Mouse (Mus musculus): ENCODE results near the gene Ms4a7. TPM values are rescaled to one million over a fixed set of nuclear protein-coding genes. Genes with fewer than 3 reads are reported as not detected.

Ms4a7 gene
- not detected in 2 replicates for polyA plus RNA-seq (2012)

DNA sequence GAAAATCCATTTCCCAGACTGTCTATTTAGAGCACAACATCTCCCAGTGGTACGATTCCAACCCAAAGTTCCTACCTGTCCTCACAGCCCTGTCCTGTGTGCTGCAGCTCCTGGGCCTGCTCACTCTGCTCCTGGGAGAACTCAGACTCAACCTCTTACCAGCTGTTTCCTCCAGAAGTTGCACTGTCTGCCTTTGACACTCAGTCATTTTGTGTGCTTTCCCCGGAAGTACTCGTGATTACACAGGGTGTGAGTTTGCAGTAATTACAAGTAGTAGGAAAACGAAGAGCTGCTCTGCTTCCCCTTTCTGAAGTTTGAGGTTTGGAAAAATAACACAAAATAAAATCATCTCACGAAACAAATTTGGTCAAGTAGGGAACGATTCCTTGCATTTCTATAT, at the start of gene Ms4a7:
Ms4a7 (minus strand) TSS at position 215 of the 400 bp plus-strand sequence.
- Histone ChIP-seq H3K27me3 (ENCODE audit: control insufficient read depth) (no peaks in the 10 kb centered on the region), H3K36me3 (ENCODE audit: control insufficient read depth) (no peaks in the 10 kb centered on the region), H3K4me1 (ENCODE audit: control insufficient read depth) (no peaks in the 10 kb centered on the region), H3K9me3 (ENCODE audit: control insufficient read depth, low read length) (no peaks in the 10 kb centered on the region), H3K4me3 (replicated peaks) (no peak within 1 kb of the TSS)
- no peak for TF ChIP-seq TAL1 (IDR thresholded peaks at IDR 0.05; ENCODE audit: low read length)

DNA sequence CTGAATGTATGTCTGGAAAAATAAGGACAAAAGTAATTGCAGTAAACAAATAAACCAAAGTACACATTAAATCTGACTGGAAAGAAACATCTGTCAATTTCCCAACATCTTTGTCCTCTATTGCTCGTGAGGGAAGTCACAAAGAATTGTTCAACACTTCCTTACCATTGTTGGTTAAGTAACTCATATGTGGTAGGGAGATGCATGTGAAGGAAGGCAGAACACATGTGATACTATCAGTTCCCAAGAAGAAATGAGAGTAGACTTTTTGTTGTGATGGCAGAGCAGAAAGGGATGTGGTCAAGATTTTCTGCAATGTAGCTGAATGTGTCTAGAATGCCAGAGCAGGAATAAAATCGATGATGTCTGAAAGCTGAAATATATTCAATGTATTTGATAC, 40.5 kb upstream of the Ms4a7 start:
- no peaks in the 10 kb centered on the region for H3K4me1 ChIP-seq (ENCODE audit: control insufficient read depth)
- H3K9me3 ChIP-seq (ENCODE audit: control insufficient read depth, low read length): no peaks in the 10 kb centered on the region
- TF ChIP-seq TAL1 (IDR thresholded peaks at IDR 0.05; ENCODE audit: low read length) (no peak), GATA1 (IDR thresholded peaks at IDR 0.05; ENCODE audit: low read length) (no peak)
- no peaks in the 10 kb centered on the region for H3K27me3 ChIP-seq (ENCODE audit: control insufficient read depth)
- H3K4me3 ChIP-seq (replicated peaks): no peak overlapping the region
- no peaks in the 10 kb centered on the region for H3K36me3 ChIP-seq (ENCODE audit: control insufficient read depth)

DNA sequence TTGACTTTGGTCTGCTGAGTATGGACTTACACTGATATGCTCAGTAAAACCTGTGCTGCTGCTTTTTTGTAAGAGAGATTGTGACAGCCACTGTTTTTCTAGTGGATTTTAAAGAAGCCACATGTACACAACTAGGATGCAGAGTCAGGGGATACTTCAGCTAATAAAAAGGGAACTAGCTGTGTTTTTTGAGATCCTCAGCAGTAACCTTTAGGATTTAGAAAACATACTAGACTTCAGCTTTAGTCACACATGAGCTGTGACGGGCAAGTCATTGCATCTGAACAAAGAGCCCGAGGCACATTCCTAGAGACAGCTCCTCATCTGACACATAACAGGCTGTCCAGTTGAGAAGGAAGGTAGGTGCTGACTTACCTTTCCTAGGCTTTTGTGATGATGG, 39.3 kb upstream of the Ms4a7 start, which contains the start of gene Ms4a4a:
Ms4a4a (plus strand) TSS at position 251 of the 400 bp plus-strand sequence.
- H3K27me3 ChIP-seq (ENCODE audit: control insufficient read depth): no peaks in the 10 kb centered on the region
- no peak within 1 kb of the TSS for H3K4me3 ChIP-seq (replicated peaks)
- H3K36me3 ChIP-seq (ENCODE audit: control insufficient read depth): no peaks in the 10 kb centered on the region
- no peak for TF ChIP-seq GATA1 (IDR thresholded peaks at IDR 0.05; ENCODE audit: low read length)
- TF ChIP-seq TAL1 (IDR thresholded peaks at IDR 0.05; ENCODE audit: low read length): no peak
- H3K4me1 ChIP-seq (ENCODE audit: control insufficient read depth): no peaks in the 10 kb centered on the region
- H3K9me3 ChIP-seq (ENCODE audit: control insufficient read depth, low read length): no peaks in the 10 kb centered on the region

DNA sequence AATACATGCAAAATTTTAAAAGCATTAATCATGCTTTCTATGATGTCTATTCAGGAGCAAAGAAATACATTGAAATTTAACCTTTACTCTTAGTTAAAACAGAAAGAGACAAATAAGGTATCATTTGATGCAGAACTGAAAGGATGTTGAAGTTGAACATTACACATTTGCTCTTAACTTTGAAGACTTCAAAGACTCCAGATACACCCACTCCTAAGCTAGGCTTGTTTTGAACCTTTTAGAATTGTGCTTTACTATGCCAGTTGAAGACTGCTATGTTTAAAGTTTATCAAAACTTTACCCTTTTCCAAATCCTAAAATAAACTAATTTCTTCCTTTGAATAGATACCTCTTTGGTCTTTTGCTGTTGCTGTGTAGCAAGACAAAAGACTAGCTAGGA, 35.2 kb upstream of the Ms4a7 start:
- Histone ChIP-seq H3K27me3 (ENCODE audit: control insufficient read depth) (no peaks in the 10 kb centered on the region), H3K36me3 (ENCODE audit: control insufficient read depth) (no peaks in the 10 kb centered on the region), H3K4me1 (ENCODE audit: control insufficient read depth) (no peaks in the 10 kb centered on the region), H3K4me3 (replicated peaks) (no peak overlapping the region), H3K9me3 (ENCODE audit: control insufficient read depth, low read length) (no peaks in the 10 kb centered on the region)
- TF ChIP-seq TAL1 (IDR thresholded peaks at IDR 0.05; ENCODE audit: low read length) (no peak), GATA1 (IDR thresholded peaks at IDR 0.05; ENCODE audit: low read length) (no peak)

DNA sequence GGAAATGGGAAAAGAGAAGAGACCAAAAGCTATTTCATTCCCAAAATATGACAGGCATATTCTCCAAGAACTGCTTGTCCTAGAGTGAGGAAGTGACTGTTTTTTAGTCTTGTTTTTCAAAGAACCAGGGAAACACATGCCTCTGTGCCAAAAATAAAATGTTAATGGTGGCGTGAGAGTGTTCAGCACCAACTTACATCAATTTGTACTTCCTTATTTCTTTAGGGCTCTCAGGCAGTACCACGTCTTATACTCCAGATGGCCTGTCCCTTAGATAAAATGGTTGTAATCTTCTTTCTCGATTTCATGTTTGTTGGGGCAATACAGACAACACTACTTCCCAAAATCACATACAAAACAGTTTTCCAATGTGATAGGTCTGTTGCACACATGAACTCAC, 32.4 kb upstream of the Ms4a7 start:
- H3K36me3 ChIP-seq (ENCODE audit: control insufficient read depth): no peaks in the 10 kb centered on the region
- no peak overlapping the region for H3K4me3 ChIP-seq (replicated peaks)
- H3K9me3 ChIP-seq (ENCODE audit: control insufficient read depth, low read length): no peaks in the 10 kb centered on the region
- TF ChIP-seq GATA1 (IDR thresholded peaks at IDR 0.05; ENCODE audit: low read length): no peak
- no peak for TF ChIP-seq TAL1 (IDR thresholded peaks at IDR 0.05; ENCODE audit: low read length)
- H3K27me3 ChIP-seq (ENCODE audit: control insufficient read depth): no peaks in the 10 kb centered on the region
- H3K4me1 ChIP-seq (ENCODE audit: control insufficient read depth): no peaks in the 10 kb centered on the region

DNA sequence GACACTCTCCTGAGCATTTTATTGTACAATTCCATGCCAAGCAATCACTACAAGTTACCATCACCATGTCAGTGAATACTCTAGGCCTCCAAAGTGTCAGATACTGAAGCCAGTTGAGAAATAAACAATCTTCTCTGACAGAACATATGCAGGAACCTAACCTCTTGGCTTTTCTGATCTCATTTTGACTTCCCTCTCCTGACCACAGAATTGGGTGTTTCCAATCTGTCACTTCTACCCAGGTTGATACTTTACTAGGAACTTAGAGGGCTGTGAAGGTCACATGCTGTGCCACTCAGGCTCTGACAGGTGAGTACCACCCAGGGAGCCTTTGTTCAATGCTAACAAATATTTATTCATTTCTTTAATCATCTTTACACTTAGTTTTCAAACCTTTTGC, 26.1 kb upstream of the Ms4a7 start:
- Histone ChIP-seq H3K36me3 (ENCODE audit: control insufficient read depth) (no peaks in the 10 kb centered on the region), H3K27me3 (ENCODE audit: control insufficient read depth) (no peaks in the 10 kb centered on the region), H3K9me3 (ENCODE audit: control insufficient read depth, low read length) (no peaks in the 10 kb centered on the region), H3K4me3 (replicated peaks) (no peak overlapping the region), H3K4me1 (ENCODE audit: control insufficient read depth) (no peaks in the 10 kb centered on the region)
- no peak for TF ChIP-seq TAL1 (IDR thresholded peaks at IDR 0.05; ENCODE audit: low read length)

DNA sequence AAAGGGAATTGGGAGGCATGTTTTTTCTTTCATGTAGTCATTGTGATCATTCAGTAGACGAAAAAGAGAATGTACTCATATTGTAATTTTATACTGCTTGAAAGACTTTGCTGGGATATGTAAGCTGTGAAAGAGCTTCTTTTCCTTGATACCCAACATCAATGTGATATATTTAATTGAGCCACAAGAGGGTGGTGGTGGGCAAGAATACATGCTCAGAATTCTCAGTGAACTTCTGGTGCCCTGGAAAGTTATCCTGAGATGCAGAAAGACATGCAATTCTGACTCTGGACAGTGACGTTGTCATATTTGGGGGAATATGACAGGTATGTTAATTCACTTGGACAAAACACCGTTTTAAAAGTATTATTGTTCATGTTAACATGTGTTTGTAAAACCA, 24.2 kb upstream of the Ms4a7 start:
- Histone ChIP-seq H3K4me3 (replicated peaks) (no peak overlapping the region), H3K27me3 (ENCODE audit: control insufficient read depth) (no peaks in the 10 kb centered on the region), H3K36me3 (ENCODE audit: control insufficient read depth) (no peaks in the 10 kb centered on the region), H3K4me1 (ENCODE audit: control insufficient read depth) (no peaks in the 10 kb centered on the region), H3K9me3 (ENCODE audit: control insufficient read depth, low read length) (no peaks in the 10 kb centered on the region)
- TF ChIP-seq GATA1 (IDR thresholded peaks at IDR 0.05; ENCODE audit: low read length): no peak

DNA sequence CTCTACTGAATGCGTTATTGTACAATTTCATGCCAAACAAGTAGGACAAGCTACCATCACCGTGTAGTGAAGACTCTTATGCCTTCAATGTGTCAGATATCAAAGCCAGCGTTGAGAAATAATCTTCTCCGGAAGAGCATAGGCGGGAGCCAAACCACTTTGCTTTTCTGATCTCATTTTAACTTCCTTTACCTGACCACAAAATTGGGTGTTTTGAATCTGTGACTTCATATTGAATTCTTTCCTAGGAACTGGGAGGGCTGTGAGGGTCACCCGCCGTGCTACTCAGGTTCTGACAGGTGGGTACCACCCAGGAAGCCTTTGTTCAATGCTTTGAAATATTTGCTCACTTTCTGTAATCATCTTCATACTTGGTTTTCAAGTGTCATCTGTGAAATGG, 19.8 kb upstream of the Ms4a7 start:
- H3K4me3 ChIP-seq (replicated peaks): no peak overlapping the region
- no peaks in the 10 kb centered on the region for H3K4me1 ChIP-seq (ENCODE audit: control insufficient read depth)
- TF ChIP-seq GATA1 (IDR thresholded peaks at IDR 0.05; ENCODE audit: low read length) (no peak), TAL1 (IDR thresholded peaks at IDR 0.05; ENCODE audit: low read length) (no peak)
- H3K36me3 ChIP-seq (ENCODE audit: control insufficient read depth): no peaks in the 10 kb centered on the region
- no peaks in the 10 kb centered on the region for H3K27me3 ChIP-seq (ENCODE audit: control insufficient read depth)
- no peaks in the 10 kb centered on the region for H3K9me3 ChIP-seq (ENCODE audit: control insufficient read depth, low read length)

DNA sequence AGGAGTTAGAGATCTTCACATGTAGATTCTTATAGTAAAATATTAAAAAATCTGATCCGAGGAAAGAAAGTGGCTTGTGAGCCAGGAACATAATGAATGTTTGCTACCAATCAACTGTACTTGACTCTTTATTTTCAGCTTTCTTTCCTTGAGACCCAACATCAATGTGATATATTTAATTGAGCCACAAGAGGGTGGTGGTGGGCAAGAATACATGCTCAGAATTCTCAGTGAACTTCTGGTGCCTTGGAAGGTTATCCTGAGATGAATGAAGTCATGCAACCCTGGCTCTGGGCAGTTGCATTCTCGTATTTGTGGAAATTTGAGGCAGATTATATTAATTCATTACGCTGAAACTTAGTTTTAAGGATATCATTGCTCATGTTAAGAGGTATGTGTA, 15.9 kb upstream of the Ms4a7 start:
- Histone ChIP-seq H3K36me3 (ENCODE audit: control insufficient read depth) (no peaks in the 10 kb centered on the region), H3K4me1 (ENCODE audit: control insufficient read depth) (no peaks in the 10 kb centered on the region), H3K4me3 (replicated peaks) (no peak overlapping the region), H3K9me3 (ENCODE audit: control insufficient read depth, low read length) (no peaks in the 10 kb centered on the region), H3K27me3 (ENCODE audit: control insufficient read depth) (no peaks in the 10 kb centered on the region)
- TF ChIP-seq GATA1 (IDR thresholded peaks at IDR 0.05; ENCODE audit: low read length) (no peak), TAL1 (IDR thresholded peaks at IDR 0.05; ENCODE audit: low read length) (no peak)

DNA sequence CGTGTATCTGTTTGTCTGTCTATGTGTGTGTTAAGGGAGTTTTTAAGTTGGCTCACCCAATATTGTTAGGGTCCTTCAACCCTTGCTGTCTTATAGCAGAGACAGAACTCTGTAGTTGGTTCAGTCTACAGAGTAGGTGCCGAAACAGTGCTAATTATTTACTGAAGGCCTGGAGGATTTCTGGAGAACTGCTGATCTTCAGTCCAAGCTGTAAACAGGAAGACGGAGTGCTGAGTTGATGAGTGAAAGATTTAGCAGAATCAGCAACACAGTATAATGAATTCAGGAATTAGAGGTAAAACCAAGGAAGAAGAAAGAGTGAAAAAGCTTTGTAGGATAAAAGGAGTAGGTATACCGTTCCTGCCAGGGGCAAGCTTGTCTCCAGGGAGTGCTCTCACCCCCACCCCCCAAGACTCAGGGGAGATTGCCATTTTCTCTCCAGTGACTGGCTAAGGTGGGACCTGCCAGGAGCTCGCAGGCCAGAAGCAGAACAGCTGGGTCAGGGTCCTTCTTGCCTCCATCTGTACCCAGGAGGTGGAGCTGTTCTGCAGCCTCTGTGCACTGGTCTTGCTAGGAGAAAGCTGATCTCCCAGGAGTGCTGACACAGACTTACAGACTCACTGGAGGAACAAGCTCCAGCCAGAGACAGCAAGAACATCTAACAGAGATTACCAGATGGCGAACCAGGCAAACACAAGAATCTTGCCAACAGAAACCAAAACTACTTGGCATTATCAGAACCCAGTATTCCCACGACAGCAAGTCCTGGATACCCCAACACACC, 13.9 kb upstream of the Ms4a7 start:
- TF ChIP-seq TAL1 (IDR thresholded peaks at IDR 0.05; ENCODE audit: low read length) (no peak), GATA1 (IDR thresholded peaks at IDR 0.05; ENCODE audit: low read length) (no peak)
- H3K9me3 ChIP-seq (ENCODE audit: control insufficient read depth, low read length): no peaks in the 10 kb centered on the region
- no peaks in the 10 kb centered on the region for H3K4me1 ChIP-seq (ENCODE audit: control insufficient read depth)
- no peak overlapping the region for H3K4me3 ChIP-seq (replicated peaks)
- no peaks in the 10 kb centered on the region for H3K27me3 ChIP-seq (ENCODE audit: control insufficient read depth)
- H3K36me3 ChIP-seq (ENCODE audit: control insufficient read depth): no peaks in the 10 kb centered on the region

All from erythroblast, embryonic 14.5 days (primary cell).